Mouse (Mus musculus) heart, postnatal 4 days (tissue): ENCODE data around the gene Zfand3. TPM values are rescaled to one million over a fixed set of nuclear protein-coding genes. Genes with fewer than 3 reads are reported as not detected.

Source experiments
- DNase-seq: peaks from one replicate; pipeline ENCODE4 v3.0.0; 2021
- total RNA-seq, 2 experiments: library from RNA; stranded (reverse); gene quantifications; 2 replicates each; pipeline ENCODE4 v1.2.3; 2021

Zfand3 gene
- total RNA-seq, 2 experiments from 2014 or later, result 145 to 149 TPM

DNA sequence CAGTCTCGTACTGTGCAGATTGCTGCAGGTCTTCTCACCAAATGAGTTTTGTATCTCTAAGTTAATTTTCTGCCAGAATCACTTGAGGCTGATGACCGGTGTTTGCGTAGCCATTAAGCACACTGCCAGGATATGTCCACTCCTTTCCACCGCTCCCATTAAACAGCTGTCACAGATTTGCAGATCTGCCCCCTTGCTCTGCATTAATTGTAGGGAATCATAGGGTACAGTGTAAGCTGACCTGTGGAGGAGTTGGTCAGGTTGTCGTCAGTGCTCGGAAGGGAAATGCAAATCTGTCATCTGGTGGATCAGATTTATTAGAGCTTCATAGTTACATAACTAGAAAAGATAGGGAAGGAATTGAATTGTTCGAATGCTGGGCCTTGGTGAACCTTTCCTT lies 106.1 kb downstream of the Zfand3 start:
- DNase-seq, result no peak

DNA sequence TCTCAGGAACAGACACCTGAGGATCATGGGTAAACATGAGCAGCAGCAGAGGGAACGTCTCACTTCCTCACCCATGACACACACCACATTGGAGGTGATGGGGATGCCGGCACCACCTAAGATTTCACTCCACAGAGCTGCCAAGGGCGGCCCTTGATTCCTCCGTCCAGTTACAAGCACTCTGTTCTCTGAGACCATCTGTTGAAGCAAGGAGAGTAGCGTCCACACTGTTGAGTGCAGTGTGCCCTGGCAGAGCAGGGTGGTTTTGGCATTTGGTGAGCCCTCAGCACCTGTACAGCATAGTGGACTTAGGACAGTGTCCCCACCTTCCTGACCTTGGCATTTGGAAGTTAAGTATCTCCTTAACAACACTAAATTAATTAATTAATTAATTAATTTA lies 107.0 kb downstream of the Zfand3 start:
- DNase-seq, result no peak

DNA sequence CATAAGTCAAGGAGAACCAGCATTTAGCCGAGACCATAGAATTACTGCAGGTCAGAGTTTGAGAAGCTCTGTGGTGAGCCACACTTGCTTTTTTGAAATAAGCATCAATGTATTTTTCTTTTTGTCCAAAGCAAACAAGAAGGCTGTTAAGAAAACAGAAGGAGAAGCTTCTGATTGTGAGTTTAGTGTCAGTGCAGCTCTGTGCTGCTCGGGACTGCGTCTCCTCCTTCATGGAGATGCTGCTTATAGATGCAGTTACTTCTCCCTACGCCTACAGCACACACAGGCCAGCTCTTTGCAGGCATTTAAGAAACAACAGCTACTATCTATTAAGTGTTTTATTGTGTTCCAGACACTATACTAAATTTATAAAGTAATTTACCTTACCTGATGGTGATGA lies 107.5 kb downstream of the Zfand3 start:
- no peak for DNase-seq

DNA sequence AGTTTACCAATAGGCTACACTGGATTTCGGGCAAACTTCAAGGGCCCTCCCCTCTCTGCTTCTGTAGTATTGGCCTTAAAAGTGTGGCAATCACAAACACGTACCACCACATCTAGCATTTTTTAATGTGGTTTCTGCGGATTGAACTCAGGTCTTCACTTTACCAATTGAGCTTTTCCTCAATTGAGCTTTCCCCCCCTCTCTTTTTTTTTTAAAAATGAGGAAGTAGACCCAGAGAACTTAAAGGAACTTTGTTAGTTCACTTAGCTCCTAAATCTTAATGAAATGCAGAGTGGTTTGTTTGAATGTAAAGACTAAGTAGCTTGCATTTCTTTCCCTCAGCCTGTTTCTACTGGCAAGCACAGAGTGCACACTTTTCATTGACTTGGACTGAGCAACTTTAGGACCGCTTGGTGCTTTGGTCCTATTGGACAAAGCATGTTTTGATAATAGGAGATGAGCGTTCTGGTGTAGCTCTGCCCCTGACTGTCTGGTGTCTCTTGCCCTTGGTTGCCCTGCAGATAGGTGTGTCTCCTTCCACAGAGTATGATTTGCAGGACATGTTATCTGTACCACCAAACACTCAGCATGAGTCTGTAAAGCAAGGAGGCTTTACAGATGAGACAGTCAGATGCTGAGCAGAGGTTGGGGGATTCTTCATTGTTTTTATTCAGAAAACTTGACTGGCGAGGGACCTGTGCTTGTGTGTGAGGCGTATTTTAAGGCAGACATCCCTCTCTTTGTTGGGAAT lies 108.2 kb downstream of the Zfand3 start:
- DNase-seq, result no peak

DNA sequence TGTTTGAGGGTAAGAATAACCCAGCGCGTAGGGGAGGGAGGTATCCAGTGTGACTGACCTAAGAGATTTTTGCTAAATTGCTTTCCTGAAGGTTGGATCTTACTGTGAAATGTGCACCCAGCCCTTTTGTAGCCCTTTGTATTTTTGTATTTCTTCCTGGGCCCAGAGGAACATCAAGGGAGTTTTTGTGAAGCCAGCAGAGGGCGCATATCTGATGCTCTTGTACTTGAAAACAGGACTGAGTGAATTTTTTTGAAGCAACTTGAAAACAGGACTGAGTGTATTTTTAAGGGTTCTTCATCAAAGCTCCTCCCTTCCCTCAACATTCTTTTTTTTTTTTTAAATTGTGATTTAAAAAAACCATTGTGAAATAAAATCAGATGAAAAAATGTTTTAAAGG lies 110.2 kb downstream of the Zfand3 start:
- DNase-seq, result peak; percentile 33

DNA sequence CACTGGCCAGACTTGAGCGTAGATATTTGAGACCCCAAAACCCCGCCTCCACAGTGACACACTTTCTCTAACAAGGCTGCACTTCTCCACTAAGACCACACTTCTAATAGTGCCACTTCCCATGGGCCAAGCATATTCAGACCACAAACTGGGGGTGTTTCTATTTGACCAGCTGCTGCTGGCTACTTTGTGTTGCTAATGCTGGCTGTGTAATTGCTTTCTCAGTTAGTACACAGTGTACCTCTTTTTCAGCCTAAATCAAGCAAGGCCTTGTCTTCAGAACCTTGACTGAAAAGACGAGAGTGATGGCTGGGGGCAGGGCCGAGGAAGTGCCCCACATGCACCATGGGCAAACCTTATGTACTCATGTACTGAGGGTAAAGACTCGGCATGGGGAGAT lies 111.7 kb downstream of the Zfand3 start:
- no peak for DNase-seq

DNA sequence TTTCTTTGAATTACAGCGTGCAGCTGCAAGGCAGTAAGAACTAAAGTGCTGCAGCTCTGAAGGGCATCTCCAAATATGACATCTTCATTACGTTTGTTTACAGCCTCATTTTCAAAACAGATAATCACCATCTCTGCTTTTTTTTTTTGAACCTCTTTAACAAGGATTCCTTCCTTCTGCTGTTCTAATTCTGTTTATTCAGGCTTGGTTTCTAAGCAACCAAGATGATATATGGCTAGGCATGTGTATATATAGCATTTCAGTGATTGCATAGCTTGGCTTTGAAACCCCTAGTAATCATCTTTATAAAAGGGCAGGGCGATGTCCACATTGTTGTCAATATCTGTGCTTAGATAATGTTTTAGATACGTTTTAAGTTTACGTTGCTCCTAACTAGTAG lies 113.5 kb downstream of the Zfand3 start:
- no peak for DNase-seq

DNA sequence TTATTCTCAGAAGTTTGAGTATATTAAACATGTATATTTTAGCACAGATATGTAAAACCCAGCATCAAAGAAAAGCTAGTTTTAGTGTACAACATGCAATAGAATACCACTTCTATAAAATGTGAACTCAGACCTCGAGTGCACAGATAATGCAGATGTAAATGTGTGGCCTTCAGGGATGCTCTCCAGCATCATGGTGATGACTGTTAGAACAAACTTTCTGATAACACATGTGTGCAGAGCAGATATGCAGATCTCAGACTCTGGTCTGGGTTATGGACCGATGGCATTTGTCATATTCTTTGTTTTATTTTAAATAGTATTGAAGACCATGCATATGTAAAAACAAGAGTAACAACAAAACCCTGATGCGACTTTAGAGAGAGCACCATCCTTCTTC lies 117.7 kb downstream of the Zfand3 start:
- no peak for DNase-seq

DNA sequence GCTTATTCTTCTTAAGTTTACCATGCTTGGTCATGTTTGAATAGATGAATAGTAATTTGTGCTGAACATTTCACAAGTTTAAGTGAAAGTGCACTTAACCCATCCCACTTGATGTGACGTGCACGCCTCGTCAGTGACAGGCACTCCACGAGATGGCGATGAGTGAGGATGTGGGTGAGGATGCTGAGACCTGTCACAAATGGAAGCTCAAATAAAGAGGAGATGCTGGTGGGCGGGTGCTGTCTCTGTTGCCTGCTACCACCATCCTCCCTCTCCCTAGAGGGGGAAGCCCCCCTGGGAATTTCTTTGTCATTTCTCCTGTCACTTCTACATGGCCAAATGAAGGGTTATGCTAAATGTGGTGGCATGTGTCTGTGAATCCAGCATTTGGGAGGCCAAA lies 123.9 kb downstream of the Zfand3 start:
- no peak for DNase-seq

DNA sequence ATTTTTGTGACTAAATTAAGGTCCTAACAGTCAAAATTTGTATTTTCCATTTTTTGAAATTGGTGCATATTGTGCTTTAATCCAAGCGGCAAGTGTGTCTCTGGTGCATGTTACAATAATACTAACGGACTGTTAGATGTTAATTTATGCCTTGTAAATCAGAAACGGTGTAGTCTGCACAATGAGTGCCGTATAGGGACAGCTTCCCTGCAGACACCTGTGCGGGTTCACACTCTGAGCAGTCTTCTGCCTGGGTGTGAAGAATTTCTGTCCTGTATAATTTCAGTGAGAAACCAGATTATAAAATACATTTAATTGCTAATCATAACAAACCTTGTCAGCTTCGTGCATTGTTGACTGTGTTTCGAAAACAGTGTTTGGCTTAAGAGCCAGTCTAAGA lies 124.7 kb downstream of the Zfand3 start:
- DNase-seq, result no peak

DNA sequence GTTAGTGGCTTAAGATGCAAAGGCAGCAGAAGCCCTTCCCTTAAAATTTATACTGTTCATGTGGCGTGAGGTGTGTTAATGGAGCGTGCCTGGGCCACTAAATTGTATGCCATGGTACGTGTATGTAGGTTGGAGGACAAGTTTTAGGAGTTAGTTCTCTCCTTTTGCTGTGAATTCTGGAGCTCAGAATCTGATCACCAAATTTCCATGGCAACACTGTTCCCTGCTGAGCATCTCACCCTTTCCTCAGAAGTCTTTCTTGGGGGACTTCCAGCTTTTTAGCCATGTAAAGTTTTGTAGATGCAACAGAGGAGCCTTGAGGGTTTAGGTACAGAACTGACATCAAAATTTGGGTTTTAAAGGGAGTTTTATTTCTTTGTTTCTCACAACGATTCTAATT lies 125.8 kb downstream of the Zfand3 start:
- no peak for DNase-seq

DNA sequence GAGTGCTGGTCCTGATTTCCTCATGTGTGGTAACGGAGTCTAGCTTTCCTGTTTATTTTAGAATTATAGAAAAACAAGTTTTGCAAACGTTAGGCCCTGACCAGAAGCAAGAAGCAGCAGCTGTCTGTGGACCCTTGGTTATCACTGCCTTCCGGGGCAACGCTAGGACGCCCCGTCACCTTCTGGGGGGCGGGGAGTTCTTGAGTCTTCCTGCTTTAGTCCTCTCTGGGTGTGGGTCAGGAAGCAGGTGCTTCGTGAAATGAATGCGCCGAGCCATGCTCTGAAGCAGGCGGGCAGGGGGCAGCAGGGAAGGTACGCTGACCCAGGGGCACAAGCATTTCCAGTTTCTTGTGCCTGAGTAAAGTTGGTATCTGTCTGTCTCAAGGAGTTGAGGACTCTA lies 129.1 kb downstream of the Zfand3 start:
- no peak for DNase-seq

DNA sequence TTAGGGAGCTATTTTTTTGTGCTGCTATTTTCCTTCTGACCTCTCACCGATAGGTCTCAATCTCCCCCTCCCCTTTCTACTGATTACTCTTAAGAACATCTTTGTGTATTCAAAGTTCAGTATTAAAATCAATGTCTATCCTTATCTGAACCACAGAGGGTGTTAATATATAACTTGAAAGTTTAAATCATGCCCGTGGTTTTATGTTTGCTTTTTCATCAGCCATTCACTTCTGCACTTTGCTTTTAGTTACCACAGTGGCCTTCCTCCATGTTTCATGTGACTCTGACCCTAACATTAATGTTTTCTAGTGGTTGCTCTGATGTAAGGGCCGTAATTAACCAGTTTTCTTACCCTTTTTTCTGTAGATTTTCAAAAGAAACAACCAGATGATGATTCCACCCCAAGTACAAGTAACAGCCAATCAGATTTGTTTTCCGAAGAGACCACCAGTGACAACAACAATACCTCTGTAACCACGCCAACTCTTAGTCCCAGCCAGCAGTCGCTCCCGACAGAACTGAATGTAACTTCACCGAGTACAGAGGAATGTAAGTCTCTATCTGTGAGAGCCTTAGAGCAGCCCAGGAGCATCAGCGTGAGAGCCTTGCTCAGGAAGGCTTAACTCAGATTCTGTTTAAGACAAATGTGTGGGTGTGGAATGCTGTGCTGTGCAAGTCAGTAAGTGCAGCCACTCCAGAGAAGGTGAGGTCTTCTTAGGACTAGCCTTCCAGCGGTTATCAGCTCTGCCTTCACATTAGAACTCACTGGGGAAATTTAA lies 130.6 kb downstream of the Zfand3 start:
- DNase-seq, result no peak

DNA sequence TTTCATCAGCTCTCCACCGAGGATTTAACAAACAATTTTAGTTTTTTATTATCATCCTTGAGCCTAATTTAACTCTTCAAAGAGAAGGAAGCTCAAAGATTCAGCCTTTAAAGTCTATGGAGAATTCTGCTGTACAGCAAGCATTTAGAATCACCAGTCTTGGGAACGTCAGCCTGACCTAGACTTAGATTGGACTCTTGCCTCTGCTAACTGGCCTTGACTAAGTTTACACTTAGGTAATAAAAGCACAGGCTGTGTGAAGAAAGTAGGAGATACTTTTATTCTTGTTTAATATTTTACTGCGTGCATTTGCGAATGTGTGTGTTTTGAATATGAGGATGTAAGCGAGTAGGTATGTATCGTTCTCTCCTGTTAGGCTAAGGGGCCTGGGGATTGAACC lies 131.4 kb downstream of the Zfand3 start:
- DNase-seq, result no peak

DNA sequence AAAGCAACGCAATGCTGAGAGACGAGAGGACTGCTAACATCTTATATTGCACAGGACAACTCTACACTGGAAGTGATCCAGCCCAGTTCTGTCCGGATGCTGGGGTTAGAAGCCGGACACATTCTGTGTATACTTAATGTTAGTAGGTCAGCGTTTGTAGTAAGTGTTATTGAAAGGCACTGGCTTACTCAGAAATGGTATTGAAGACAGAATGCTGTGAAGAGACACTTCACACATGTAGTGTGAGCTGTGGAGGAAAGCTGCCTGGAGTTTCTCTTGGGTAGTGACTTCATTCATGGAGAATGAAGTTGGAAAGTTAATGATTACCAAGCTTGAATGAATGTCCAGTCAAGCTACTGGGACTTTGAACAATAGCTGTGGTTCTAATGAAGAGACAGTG lies 132.2 kb downstream of the Zfand3 start:
- DNase-seq, result no peak

DNA sequence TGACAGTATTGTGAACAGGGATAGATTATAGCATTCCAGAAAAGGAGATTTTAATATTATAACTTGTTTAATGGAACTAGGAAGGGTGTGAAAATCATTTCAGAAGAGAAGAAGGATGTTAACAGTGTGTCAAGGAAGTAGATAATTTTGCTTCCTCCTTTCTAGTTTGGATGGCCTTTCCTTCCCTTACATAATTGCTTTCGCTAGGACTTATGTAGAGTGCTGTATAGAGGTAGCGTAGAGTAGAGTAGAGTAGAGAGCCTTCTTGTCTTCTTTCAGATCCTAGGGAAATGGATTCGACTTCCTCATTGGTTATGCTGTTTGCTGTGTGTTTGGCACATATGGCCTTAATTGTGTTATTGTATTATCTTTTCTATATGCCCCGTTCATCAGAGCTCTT lies 132.6 kb downstream of the Zfand3 start:
- no peak for DNase-seq

DNA sequence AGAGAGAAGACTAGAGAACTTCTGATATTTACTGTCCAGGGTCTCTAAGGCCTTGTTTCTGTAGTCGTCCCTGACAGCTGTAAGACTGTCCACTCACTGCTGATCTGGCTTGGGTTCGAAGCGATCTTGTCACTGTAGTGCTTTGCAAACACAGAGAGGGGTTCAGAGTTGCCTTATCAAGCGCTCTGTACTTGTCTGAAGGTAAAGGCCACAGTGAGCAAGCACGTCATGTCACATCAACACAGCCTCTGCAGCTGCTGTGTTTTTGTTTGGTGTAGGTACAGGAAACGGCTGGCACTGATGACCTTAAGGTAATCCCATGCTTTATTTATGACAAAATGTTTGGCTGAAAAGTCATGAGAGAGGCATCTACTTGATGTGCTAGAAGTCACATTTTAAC lies 139.6 kb downstream of the Zfand3 start:
- DNase-seq, result no peak

DNA sequence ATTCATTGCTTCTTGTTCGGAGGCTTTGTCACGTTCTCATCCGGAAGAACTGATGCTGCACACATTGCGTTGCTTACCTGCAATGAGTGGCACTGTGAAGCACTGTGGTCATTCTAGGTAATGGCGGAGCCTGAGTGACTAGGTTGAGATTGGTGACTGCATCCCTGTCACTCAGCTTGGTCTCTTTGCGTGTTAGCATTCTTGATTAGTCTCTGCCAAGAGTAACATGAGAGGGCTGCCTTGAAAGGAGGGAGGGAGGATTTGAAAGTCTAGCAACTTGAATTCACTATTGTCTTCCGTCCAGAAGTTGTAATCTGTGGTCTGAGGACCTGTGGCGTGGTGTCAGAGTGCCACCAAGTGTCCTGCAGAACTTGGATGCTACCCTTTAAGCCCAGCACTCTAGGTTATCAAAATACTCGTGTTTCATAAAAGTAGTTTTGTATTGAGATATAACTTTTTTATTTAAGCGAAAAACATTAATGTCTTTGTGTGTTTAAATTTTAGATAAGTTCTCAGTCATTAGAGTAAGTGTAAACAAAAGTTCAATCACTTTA lies 141.1 kb downstream of the Zfand3 start:
- no peak for DNase-seq

DNA sequence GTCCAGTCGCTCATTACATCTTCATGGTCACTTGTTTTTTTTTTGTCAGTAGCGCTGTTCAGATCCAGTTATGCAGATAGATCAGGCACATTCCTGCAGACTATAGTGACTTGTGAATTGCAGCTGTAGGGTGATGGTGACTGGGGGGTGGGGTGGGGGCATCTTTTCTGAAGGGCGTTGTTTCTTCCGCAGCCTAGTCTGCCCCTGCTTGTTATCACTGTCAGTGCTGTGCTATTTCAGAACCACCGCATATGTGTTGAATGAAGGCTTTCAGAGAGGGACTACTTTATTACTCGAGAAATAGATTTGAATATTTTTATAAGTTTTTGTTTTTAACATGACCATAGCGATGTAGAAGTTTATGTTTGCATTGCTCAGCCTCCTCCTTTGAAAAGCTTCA lies 142.0 kb downstream of the Zfand3 start:
- DNase-seq, result no peak

DNA sequence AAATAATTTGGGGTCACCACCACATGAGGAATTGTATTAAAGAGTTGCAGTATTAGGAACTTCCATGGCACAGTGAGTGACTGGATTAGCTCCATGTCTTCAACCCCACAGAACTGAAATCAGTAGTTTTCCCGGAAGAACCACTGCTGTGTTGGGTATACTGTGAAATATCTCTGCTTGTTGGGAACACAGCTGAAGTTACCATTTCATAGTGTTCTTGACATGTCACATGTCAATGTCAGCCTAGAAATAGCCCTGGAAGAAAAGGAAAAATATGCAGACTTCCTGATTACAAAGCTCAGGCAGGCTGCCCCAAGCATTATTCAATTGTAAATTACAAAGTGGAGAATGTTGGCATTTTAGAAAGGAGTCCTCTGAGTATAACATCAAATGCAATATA lies 143.4 kb downstream of the Zfand3 start:
- DNase-seq, result no peak

DNA sequence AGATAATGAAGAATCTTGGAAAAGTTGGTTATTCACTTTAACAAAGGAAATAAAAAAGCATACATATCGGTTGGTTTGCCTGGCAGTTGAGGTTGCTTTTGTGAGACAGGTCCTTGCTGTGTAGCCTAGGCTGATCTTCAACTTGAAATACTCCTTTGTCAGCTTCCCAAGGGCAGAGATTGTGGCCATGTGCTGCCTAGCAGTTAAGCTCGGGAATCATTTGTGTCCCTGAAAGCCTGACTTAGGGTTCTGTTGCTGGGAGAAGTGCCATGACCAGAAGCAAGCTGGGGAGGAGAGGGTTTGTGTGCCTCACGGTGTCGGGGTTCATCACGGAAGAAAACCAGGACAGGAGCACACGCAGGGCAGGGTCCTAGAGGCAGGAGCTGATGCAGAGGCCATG lies 143.8 kb downstream of the Zfand3 start:
- DNase-seq, result no peak

DNA sequence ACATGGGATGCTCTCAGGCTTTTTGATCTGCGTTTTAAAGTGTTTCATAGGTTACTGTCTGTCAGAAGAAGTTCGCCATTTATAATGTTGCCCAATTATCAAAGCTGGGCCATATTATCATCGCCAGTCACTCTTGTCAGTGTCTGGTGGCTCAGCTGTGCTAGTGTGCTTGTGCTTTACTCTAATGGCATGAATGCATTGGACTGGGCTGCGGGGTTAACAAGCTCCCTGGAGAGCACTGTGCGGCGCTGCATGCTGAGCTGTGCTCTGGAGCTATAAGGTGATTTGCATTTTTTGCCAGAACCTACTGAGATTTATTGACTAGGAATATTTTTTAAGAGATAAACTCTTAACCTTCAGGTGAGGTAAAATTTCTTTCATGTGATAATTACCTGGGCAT lies 145.4 kb downstream of the Zfand3 start:
- DNase-seq, result no peak

DNA sequence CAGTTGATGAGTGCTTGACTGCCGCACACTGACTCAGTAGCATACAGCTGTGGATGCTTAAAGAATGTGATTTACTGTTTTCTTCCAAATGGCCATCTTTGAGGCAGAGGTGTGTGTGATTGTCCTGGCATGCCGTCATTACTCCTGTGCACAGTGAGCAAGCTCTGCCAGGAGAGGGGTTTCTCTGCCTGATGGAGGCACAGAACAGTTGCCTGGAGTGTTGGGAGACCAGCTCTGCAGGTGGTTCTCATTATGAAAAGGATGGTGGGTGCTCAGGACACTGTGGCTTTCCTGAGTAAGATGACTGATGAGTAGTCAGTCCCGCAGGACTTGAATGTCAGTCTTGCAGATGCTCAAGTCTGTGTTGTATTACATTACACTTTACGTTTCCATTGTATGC lies 149.6 kb downstream of the Zfand3 start:
- DNase-seq, result no peak

DNA sequence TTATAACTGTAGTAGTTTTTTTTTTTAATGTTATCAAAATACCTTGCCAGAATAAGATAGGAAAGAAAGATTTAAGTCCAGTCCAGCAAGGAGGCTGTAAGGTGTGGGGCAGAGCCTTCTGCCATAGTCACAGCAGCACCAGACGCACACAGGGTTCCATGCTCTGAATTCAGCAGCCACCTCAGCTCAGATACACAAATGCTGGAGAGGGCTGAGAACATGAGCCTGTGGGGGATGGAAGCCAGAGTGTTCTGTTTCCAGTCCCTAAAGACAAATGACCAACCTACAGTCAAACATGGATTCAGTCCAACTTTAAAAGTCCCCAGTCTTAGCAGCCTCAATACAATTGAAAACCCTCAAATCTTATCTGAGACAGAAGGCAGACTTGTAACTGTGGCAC lies 150.3 kb downstream of the Zfand3 start:
- no peak for DNase-seq
